Mouse (Mus musculus) adrenal gland, postnatal 10 days (tissue): ENCODE results near the gene Gfpt2. TPM values are rescaled to one million over a fixed set of nuclear protein-coding genes. Genes with fewer than 3 reads are reported as not detected.
"Not testable (repeated sequence)": the region's sequence is repeated elsewhere in the genome, so short reads cannot be mapped to it uniquely, and the experiment has no call there.

Source experiments
- DNase-seq: peaks from one replicate; pipeline ENCODE4 v3.0.0; 2021; ENCODE audit warnings: mixed read lengths
- total RNA-seq, 2 experiments: library from RNA; stranded (reverse); gene quantifications; 2 replicates each; pipeline ENCODE4 v1.2.3; 2021

Gfpt2 gene
- total RNA-seq, 2 experiments from 2014 or later: 5.8 to 5.9 TPM

DNA sequence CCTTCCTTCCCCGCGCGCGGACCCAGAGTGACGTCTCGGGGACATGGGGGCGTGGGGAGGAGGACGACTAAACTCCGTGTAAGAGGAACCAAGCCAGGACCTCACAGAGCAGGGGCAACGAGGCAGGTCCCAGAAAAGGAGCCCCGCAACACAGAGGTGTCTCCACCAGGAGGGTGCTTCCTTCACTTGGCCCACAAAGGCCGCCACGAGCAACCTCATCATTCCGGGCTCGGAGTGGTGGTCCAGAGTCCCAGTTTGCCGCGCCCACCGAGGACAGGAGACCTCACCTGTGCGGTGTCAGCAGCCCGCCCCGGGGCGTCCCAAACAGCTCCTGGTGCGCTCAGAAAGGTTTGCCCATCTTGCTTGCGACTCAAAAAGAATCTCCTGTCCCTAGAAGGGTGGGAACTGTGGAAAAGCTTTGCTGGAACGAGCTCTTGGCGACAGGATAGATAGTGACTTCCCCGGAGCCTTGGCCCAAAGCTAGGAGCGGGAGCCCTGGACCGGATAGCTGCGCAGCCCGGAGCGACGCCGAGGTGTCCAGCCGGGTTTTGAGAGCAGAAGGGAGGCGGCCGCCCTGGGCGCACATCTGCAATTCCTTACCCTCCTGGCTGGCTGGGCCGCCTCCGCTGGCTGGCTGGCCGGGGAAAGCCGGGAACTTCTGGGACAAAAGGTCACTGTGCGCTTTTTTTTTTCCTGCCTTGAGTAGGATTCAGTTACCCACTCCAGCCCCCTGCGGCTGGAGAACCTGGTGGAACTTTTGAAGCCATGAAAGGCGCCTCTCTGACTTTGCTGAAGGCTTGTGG, 565 bp downstream of the Gfpt2 start:
- peak; percentile 51 for DNase-seq

GRCm38 (mm10) chr11:49798931-49799330, 5.0 kb downstream of the Gfpt2 start:
- DNase-seq: no peak

GRCm38 (mm10) chr11:49801516-49801915, 7.5 kb downstream of the Gfpt2 start:
- no peak for DNase-seq

- DNase-seq: no peak
Measured at GRCm38 (mm10) chr11:49803801-49804200, 9.8 kb downstream of the Gfpt2 start.

GRCm38 (mm10) chr11:49806218-49806617, 12.2 kb downstream of the Gfpt2 start:
- DNase-seq: no peak

DNA sequence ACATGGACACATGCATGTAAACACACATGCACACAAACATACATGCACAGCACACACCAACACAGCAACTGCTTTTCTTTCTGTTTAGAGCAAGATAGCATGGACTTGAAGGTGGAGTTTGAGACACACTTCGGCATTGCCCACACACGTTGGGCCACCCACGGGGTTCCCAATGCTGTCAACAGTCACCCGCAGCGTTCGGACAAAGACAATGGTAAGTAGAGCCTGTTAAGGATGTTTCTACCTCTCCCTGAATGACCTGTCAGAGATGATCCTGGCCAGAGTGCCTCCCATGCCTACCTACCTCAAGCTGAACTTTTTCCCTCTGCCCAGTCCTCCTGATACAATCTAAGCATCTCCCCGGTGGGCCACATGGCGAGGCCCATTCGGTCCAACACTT, 15.0 kb downstream of the Gfpt2 start:
- no peak for DNase-seq

GRCm38 (mm10) chr11:49810696-49811095, 16.7 kb downstream of the Gfpt2 start:
- DNase-seq: not testable (repeated sequence)

- DNase-seq: peak; percentile 10
Measured at GRCm38 (mm10) chr11:49811099-49811541, 17.1 kb downstream of the Gfpt2 start.

- DNase-seq: no peak
Measured at GRCm38 (mm10) chr11:49811879-49812278, 17.9 kb downstream of the Gfpt2 start.

GRCm38 (mm10) chr11:49818869-49819566, 25.0 kb downstream of the Gfpt2 start:
- no peak for DNase-seq

GRCm38 (mm10) chr11:49819676-49820075, 25.7 kb downstream of the Gfpt2 start:
- no peak for DNase-seq

DNA sequence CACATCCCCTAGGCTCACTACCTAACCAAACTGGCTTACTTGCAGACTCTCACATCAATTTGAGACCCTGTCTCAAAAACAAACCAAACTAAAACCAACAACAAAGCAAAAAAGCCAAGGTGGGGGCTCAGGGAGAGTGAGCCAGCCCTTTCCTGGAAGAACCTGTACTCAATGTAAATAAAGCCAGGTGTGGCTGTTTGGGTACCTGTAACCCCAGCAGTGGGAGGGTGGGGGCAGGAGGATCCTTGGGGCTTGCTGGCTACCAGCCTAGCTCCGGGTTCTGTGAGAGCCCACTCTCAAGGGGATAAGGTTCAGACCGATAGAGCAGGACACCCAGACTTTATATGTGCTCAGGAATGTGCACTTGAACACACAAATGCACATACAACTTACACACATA, 26.9 kb downstream of the Gfpt2 start:
- no peak for DNase-seq

- DNase-seq: no peak
Measured at GRCm38 (mm10) chr11:49821546-49821945, 27.6 kb downstream of the Gfpt2 start.

DNA sequence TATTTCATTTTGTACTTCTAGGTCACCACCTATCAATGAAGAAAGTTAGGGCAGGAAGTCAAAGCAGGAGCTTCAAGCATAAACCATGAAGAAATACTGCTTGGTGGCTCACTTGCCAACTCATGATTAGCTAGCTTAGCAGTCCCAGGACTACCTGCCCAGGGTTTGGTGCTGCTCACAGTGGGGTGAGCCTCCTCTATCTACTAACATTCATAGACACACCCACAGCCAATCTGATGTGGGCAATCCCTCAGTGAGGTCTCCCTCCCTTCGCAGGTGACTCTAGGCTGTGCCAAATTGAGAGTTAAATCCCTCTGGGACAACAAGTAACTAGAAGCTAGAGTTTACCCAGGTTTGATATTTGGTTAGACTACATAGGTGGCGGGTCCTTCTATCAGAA, 28.4 kb downstream of the Gfpt2 start:
- DNase-seq: no peak

GRCm38 (mm10) chr11:49824896-49825295, 30.9 kb downstream of the Gfpt2 start:
- peak; percentile 88 for DNase-seq

- DNase-seq: no peak
Measured at GRCm38 (mm10) chr11:49827243-49827642, 33.3 kb downstream of the Gfpt2 start.

DNA sequence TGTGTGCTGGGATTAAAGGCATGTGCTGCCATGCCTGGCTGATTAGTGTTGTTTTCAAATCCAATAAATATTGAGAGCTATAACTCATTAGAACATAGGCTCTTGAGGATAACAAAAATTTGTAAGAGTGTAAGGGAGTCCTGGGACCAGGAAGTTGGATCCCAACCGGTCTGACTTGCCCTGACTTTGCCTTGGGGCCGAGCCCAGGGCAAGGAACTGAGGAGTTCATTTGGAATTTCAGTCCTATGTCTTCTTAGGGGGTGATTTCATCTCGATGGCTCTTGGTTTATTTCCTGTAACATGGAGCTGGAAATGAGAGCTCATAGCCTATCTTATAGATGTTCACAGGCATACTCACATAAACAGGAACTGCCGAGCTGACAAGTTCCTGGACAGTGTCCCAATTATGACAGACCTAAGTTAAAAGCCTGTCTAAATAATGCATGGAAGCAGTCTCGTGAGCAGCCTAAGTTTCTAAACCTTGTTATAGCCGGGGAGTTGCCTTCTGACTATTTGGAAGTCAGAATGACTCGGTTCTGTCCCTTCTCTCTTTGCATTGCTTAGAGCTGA, 35.3 kb downstream of the Gfpt2 start:
- DNase-seq: no peak

DNA sequence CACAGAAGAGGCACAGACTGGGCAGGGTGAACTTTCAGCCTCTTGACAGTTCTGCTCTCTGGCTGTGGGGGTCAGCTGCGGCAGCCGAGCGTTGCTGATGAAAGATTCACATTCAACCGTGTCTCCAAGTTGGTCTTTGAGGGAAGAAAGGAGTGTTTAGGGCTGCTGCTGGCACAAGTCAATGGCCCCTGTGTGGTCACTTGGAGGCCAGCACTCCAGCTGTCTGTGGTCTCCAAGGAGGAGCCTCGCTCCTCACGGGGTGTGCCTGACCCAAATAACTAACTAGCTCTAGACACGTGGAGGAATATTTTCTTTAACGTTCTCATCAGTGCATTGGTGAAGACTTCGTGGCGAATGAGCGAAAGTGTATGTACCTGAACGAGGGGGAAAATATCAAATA, 38.0 kb downstream of the Gfpt2 start:
- DNase-seq: no peak

GRCm38 (mm10) chr11:49832962-49833361, 39.0 kb downstream of the Gfpt2 start:
- DNase-seq: no peak

GRCm38 (mm10) chr11:49834248-49834647, 40.3 kb downstream of the Gfpt2 start:
- no peak for DNase-seq

DNA sequence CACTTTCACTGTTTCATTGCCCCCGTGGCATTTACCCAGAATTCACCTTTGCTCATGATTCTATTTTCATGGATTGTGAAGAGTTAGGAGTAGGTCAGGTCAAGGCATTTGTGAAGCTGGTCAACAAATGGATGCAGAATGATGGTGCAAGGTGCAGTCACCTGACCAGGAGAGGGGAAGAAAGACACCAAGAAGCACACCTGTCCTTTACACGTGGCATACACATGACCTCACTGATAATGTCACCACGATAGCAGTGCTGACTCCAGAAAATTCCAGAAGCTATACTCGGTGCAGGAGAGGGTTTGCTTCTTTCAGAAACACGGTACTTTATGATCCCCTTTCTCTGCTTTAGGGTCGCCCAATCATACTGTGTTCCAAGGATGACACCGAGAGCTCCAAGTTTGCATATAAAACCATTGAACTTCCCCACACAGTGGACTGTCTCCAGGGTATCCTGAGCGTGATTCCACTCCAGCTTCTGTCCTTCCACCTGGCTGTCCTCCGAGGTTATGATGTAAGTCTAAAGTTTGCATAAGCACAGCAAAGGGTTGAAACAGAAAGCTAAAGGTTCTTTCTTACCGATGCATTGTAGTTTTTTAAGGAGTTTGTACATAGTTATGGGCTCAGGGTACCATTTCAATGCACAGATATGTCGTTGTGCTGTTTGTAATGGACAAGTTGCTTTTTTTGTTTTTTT, 41.4 kb downstream of the Gfpt2 start:
- DNase-seq: no peak

DNA sequence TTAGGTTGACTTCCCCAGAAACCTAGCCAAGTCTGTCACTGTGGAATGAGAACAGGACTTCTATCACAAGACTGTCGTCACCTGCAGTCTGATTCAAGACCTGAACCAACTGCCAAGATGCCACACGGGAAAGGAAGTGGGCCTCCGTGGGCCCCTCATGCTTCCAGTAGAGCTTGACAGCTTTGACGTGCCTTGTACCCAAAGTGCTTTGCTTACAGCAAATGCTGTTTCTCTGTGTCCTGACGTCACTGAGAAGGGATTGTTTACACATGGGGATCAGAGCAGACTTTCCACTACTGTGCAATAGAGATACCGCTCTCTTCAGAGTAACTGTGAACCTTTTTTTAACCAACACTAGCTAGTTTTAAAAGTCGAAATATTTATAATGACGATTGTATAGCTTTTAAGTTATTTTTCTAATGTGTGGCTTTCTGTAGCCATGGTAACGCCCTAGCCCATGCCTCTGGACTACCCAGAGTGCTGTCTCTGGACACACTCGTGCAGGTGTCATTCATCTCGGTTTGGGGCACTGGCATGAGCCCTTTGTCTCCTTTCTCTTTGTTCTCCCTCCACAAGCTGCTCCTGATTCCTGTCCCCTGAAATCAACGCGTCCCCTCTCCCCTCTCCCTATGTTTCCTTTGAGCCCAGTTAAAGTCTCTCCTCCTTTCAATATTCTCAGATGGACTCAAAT, 43.9 kb downstream of the Gfpt2 start:
- DNase-seq: no peak
